Mouse (Mus musculus) spleen, embryonic (tissue): ENCODE data around the gene Dcaf17.

Source experiments
- CTCF ChIA-PET: fragments of 350-600 bp; sonication (Branson Sonifier 250); formaldehyde crosslinking; loops from one replicate; lab custom pipeline; 2022; lab: Charles Lee

Gene Dcaf17

GRCm38 (mm10) chr2:71117797-71118708 is 62.9 kb downstream of the Dcaf17 start, which contains the start of gene Cybrd1:
Cybrd1 (plus strand) TSS chr2:71117923.
- CTCF ChIA-PET: interaction anchor here (0.7 kb wide), 1 partner anchor 443 kb away, joined by 3 read pairs; no protein-coding TSS in a partner anchor

- CTCF ChIA-PET: no interaction called here
These were observed 65.7 kb downstream of the Dcaf17 start for GRCm38 (mm10) chr2:71120844-71121243.

- CTCF ChIA-PET: no interaction called here
These were observed 66.3 kb downstream of the Dcaf17 start for GRCm38 (mm10) chr2:71121406-71121805.

- CTCF ChIA-PET: no interaction called here
These were observed 67.3 kb downstream of the Dcaf17 start for GRCm38 (mm10) chr2:71122268-71123029.

GRCm38 (mm10) chr2:71123591-71123990 is 68.5 kb downstream of the Dcaf17 start:
- CTCF ChIA-PET: no interaction called here

GRCm38 (mm10) chr2:71127779-71128534 is 72.8 kb downstream of the Dcaf17 start:
- CTCF ChIA-PET: no interaction called here

GRCm38 (mm10) chr2:71130366-71130765 is 75.2 kb downstream of the Dcaf17 start:
- CTCF ChIA-PET: interaction anchor here (0.6 kb wide), 1 partner anchor 23 kb away, joined by 5 read pairs; no protein-coding TSS in a partner anchor

- CTCF ChIA-PET: interaction anchor here (0.6 kb wide), 1 partner anchor 1276 kb away, joined by 3 read pairs; no protein-coding TSS in a partner anchor
These were observed 76.9 kb downstream of the Dcaf17 start for GRCm38 (mm10) chr2:71131866-71132496.

GRCm38 (mm10) chr2:71134041-71134505 is 78.9 kb downstream of the Dcaf17 start:
- CTCF ChIA-PET: no interaction called here

GRCm38 (mm10) chr2:71134836-71135235 is 79.7 kb downstream of the Dcaf17 start:
- CTCF ChIA-PET: no interaction called here

- CTCF ChIA-PET: interaction anchor here (0.9 kb wide), 1 partner anchor 14 kb away, joined by 4 read pairs; no protein-coding TSS in a partner anchor
These were observed 85.5 kb downstream of the Dcaf17 start for GRCm38 (mm10) chr2:71140622-71141021.

- CTCF ChIA-PET: no interaction called here
These were observed 87.3 kb downstream of the Dcaf17 start for GRCm38 (mm10) chr2:71142410-71142809.

GRCm38 (mm10) chr2:71145853-71146252 is 90.7 kb downstream of the Dcaf17 start:
- CTCF ChIA-PET: no interaction called here

- CTCF ChIA-PET: no interaction called here
These were observed 91.1 kb downstream of the Dcaf17 start for GRCm38 (mm10) chr2:71146266-71146665.

- CTCF ChIA-PET: no interaction called here
These were observed 92.7 kb downstream of the Dcaf17 start for GRCm38 (mm10) chr2:71147816-71148215.
